Mouse (Mus musculus) heart, adult 8-10 months (tissue): ENCODE measurements around the gene Tns2. TPM values are rescaled to one million over a fixed set of nuclear protein-coding genes. Genes with fewer than 3 reads are reported as not detected.

Experiments
- DNase-seq: peaks from one replicate; pipeline ENCODE4 v3.0.0; 2022; ENCODE audit warnings: low spot score
- total RNA-seq, 4 experiments: library from RNA; stranded (reverse); gene quantifications; 2 replicates each; pipeline ENCODE4 v1.2.4; 2022

The Tns2 gene
- total RNA-seq, 4 experiments from 2014 or later: 123 to 146 (median 133) TPM

DNA sequence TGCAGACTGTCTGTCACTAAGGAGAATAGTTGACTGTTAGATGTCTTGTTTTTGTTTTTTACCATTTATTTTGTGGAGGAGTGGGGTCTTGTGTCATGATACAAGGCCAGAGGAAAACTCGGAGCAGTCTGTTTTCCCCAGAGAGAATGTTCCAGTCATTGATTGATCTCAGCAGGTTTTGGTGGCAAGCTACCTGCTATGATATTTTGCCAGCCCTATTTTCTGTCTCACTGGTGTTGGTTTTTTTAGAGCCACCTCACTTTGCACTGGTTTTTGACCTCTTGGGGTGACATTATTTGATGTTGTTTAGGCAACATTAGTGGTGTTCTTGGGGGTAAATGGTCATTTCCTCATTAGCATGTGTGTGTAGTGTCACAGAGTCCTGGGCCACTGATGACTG is 8.5 kb upstream of the Tns2 start:
- no peak for DNase-seq

DNA sequence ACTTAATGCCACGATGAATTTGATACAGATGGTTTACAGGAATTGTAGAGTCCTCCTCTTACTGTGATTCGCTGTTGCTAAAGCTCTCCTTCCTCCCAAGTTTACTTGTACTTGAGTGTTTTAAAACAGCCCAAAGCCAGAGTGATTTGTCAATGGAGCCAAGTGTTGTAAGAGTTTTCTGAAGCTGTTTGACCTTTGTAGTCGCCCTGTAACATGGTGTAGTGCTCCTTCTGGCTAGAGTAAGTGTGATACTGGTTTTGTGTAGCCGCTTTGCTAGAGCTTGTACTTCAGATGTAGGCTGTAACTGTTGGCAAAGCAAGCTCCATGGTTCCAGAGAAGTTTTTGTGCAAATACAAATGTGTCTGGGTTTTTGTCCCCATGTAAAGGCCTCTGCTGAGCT is 8.0 kb upstream of the Tns2 start:
- DNase-seq: no peak

DNA sequence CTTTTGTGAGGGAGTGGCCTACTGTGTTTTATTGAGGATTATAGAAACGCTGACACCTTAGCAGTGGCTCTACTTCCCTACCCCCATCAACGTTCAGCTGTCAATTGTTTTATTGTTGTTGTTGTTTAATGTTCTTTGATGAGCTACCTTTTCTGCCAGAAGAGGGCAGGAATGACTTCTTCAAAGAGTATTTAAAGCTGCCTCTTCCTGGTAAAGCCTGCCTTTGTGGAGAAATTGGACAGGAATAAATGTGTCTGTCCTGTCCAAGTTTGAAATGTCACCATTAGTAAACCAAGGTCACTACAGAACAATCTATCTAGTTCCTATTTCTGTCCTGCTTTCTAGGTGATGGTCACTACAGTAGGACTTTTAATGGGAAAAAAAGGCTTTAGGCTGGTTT is 6.1 kb upstream of the Tns2 start:
- no peak for DNase-seq

DNA sequence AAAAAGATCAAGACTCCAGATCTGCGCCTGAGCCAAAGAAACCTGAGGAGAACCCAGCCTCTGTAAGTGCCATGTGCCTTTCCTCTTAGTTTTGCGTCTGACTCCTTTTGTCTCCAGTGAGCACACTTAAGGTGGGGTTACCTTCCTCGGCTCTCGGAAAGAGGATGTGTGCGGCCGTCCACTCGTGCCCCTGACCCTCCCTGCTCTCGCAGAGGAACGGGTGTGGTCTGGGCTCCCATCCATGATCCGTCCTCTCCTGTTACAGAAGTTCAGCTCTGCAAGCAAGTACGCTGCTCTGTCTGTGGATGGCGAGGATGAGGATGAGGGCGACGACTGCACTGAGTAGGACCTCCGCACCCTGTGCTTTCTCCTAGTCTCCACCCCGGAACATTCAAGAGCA is 5.2 kb upstream of the Tns2 start:
- no peak for DNase-seq

DNA sequence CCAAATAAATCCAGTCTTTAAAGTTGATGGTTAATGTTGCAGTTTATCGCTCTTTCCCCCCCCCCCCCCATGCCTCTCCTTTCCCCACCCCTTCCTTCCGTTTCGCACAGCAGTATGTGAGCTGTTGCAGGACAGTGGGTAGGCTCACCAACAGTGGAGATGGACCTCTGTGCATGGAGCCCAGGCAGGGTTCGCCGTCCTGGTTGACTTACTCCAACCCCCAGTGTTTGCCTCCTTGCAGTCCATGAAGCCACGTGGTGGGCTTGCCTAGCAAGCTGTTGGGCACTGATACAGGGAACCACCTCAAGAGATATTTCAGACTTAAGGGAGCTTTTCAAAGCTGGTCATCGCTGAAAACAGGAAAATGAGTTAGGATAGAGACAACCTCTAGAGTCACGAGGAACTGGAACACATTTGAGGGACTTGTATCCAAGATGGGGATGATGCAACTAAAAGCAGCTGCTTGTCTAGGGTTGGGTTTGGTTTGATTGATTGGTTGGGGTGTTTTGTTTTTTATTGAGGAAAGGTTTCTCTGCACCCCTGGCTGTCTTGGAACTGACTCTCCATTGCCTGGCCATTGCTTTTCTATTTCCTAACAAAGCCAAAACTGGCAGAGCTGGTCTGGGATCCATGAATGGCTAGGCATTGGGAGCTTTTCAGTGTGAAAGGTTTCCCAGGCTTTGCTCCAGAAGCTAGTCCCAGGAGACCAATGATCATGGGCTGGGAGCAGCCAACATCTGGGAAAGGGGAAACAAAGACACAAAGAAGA is 2.9 kb upstream of the Tns2 start:
- DNase-seq: peak; percentile 68

DNA sequence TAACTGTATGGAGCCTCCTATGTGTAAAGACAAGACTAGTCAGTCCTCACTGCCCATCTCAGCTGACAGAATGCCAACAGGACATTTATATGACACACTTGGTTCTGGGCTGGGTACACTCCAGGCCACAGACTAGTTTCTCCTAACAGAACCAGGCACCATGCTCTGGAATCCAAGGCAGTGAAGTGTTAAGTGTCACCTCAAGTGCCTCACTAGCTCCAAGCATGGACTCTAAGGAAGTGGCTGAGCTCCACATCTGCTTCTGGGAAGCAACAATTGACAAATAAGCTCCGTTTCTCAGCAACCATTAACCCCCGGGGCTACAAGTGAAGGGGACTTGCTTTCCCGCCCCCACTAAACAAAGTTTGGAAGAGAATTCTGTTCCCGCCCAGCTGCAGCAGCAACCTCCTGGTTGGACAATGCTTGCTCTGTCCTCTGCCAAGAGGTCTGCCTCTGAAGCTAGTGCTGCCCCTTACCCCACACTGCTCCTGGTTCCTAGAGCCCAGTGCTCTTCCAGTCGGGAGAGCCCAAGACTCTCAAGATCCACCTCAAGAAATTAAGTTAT is 2.1 kb upstream of the Tns2 start:
- DNase-seq: no peak

DNA sequence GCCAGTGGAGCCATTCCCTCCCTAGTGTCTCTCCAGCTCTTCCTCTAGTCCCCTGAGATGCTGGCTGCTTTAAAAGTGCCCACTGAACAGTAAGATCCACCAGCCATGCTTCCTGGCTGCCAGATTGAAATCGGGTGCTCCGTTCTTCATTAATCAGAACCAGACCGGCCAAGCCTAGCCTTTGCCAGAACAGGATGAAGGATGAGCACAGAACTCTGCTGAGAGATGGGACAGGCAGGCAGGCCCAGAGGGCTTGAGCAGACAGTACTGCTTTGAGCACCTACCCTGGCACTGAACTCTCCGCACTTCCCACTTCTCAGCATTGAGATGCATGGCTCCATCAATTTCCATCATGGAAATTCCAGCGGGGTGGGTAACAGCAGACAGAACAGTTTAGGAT is 953 bp upstream of the Tns2 start:
- no peak for DNase-seq

DNA sequence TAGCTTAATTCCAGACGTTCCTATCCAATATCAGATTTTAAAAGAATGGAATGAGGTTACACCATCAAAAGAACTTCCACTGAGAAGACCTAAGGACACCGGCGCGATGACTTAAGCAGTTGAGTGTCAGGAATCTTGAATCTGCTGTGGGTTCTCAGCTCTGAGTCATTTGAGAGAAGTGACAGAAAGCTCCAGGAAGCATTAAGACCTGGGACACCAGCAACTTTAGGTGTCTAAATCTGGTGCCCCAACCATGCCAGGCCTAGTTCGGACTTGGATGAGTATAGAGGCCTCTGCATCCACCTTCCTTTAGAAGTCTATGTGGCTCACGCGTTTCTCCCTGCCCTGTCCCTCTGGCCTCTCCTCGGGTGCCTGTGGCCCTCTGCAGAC is 447 bp upstream of the Tns2 start:
- no peak for DNase-seq

DNA sequence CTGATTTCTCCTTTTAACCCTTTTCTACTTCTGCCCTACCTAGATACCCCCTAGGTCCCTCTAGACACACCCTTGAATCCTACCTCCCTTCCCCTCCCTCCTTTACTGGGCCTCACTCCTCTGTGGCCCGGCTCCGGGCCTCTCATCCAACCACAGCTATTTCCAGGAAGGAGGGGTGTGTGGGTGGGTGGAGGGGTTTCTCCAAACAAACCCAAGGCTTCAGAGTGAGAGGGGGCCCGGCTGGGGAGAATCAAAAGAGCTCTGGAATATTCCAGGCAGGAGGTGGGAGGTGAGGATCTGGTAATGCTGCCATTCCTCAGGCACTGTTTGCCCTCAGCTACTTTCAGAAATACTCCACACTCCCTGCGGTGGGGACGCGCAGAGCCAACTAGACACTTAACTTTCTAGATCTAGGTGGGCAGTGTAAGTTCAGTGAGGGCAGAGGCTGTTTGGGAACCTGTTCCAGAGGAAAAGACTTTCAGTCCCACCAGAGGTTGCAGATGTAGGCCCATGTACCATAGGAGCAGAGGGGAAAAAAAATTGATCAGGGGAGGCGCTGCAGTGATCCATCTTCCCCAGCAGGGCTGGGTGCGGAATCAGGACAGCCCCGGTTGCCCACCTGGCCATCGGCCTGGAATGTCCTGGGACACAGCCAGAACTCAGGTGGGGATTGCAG is 921 bp downstream of the Tns2 start:
- no peak for DNase-seq

DNA sequence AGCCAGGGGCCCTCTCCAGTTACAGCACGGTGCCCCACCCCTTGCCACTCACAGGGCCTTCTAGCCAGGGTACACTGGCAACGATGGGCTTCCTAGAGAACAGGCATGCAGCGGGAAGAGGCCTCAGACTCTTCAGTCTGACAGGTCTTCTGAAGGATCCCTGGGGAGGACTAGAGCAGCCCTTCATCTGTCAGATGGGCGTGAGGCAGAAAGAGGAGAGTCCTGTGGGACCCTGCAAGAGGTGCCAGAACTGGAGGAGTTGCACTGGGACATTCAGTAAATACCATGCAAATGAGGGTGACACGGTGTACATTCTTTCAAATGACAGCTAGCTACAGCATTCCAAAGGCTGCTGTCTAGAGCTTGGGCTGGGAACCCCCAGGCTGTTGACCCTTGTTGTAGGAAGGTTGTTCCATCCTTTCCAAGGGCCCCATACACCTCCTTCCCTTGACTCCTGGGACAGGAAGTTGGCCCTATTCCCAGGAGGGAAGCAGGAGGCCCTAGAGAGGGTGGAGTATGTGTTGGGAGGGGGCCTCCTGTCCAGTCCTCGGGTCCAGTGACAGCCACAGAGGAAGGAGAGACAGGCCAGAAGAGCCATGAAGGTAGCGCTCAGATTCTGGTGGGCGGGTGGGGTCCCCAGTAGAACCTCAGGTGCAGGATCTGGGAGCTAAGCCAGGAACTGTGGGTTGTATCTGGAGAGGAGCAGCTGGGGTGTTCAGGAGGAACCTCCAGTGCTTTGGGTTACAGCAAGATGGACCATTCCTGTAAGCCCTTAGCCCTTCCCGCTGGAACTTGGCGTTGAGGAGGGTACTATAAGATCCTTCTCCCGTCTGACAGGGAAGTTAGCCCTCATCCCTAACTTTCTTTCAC is 1.7 kb downstream of the Tns2 start:
- DNase-seq: peak; percentile 90

DNA sequence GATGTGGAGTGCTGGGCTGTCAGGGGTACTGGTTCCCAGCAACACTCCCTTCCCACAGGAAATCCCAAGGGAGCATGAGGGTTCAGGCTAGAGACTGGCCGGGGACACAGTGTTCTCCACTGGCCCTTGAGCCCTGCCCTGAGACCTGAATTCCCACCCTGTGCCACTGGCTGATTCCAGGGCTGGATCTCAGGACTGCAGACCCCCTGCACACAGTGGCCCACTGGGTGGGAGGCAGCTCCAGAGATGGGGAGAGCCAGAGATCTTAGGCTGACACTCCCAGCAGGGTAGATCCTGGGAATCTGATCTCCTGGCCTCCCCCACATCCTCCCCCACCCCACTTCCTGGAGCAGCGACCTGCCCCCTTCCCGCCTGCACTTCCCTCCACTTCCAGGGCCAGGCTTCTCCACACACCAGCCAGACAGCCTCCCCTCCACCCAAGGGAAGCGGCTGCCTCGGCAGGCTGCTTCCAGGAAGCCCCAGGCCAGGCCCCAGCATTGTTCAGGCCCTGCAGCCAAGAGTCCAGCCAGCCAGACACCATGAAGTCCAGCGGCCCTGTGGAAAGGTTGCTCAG is 2.4 kb downstream of the Tns2 start:
- peak; percentile 89 for DNase-seq

DNA sequence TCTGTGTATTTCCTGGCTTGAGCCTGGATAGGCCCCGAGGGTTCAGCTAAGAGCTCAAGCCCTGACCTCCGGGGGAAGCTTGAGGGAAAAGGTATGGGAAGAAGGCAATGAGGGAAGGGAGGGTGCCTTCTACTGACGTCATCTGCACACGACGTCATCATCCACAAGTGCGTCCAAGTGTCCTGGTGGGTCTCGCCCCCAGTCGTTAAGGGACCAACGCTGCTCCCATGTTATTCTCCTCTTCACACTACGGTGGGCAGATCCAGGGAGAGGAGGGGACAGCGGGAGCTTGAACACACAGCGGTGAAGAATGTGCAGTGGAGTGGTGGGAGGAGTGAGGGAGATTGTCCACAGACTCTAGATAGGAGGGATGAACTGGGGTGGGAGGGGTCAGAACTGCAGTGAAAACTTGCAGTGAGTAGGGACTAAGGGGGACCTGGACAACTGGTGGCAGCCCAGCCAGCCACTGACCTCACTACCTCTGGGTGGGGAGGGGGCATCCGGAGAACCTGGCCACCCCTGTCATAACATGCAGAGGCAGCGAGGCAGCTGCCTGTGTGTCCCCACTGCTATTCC is 3.2 kb downstream of the Tns2 start:
- DNase-seq: peak; percentile 78

DNA sequence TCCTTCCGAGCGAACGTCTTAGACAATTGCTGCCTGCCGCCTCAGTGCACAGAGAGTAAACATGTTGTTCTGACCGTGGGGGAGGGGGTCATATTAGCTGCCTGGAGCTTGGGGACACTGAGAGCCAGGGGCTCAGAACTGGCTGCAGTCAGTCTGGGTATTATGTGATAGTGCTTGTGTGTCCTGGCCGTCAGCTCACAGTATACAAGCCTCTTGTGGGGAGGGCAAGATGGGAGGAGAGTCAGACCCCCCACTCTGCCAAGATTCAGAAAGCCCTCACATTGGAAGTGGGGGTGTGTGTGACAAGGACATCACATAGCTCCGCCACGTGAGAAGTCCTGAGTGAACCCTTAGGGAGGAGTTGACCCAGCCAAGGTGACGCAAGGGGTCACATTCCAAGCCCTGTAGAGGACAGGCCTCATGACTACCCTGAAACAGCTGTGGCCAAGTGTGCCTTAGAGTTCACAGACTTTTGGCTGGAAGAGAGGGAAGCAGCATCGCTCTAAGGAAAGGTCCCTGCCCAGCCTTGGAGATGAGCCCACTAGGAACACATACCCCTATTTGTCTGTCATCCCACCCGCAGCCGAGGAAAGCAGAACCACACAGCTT is 3.8 kb downstream of the Tns2 start:
- DNase-seq: peak; percentile 93

DNA sequence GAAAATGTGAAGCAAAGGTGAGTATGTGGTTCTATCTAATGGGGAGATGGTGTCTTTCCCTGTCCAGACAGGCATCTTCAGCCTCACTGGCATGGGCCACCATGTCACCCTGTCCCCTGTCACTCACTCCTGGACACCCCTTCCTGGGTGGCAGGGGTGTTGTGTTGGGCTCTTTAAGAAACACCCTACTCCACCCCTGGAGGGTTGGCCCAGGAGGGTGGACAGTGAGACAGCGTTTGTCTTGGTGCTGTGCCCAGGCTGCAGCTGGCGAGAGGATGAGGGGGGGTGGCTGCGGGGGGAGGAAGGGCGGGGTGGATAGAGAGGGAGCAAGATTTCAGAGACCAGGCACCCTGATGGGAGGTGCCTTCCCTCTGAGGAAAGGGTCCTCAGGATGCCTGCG is 5.1 kb downstream of the Tns2 start:
- DNase-seq: peak; percentile 85

DNA sequence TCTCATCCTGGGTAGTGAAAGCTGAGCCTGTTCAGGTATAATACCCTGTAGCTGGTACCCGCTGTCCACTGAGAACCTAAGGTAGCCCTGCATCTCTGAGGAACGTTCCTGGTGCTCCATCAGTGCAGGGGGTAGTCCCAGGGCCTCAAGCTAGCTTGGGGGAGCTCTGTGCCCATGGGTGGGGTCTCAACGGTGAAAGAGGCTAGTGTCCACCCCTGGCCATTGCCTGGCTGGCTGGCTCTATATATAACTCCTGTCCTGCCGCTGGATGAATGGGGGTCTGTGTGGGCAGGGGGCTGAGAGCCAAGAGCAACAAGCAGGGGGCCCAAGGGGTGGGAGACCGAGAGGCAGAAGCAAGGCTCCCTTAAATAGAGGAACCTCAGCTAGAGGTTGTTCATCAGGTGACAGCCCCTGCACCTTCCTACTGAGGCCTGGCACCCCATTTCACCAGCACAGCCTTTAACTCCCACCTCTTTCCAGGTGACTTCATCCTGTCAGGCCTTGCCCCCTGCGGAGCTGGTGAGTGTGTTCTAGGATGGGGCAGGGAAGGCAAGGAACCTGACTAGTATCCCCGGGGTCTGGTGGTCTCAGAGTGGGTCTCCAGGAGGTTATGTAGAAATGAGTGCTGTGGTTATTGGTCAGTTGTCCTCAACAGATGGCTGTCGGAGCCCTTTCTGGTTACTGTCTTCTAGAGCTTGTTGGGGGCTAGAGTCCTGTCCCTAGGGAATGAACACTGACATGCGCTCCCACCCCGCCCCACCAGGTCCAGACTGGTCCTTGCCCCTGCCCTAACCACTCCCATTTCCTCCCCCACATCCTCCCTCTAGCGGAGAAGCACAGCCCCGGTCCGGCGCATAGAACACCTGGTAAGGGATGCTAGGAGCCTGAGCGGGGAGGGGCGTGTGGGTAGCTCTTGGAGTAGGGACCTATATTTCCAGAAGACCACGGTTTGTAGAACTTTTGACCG is 5.8 kb downstream of the Tns2 start:
- DNase-seq: no peak

DNA sequence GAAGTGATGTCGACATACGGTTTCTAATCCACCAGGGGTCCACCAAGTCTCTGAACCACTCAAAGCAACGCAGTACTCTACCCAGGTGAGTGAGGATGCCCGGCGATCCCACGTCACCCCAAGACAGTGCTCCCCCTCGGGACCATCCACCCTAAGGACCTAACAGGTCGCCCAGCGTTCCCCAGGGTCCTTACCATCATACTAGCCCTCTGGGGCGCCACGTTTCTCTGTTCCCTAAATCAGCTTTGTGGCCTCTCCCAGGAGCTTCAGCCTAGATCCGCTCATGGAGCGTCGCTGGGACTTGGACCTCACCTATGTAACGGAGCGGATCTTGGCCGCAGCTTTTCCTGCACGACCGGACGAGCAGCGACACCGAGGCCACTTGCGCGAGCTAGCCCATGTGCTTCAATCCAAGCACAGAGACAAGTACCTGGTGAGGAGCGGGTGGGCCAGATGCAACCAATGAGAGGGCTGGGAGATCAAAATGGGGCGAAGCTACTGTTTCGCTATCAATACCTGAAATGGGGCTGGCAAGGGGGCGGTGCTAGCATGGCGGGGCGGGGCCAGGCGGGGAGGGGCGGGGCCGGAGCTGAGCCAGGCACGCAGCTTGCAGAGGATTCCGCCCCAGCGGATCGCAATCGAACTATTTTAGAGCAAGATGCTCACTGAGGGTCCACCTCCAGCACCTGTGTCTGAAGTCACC is 6.7 kb downstream of the Tns2 start:
- no peak for DNase-seq

DNA sequence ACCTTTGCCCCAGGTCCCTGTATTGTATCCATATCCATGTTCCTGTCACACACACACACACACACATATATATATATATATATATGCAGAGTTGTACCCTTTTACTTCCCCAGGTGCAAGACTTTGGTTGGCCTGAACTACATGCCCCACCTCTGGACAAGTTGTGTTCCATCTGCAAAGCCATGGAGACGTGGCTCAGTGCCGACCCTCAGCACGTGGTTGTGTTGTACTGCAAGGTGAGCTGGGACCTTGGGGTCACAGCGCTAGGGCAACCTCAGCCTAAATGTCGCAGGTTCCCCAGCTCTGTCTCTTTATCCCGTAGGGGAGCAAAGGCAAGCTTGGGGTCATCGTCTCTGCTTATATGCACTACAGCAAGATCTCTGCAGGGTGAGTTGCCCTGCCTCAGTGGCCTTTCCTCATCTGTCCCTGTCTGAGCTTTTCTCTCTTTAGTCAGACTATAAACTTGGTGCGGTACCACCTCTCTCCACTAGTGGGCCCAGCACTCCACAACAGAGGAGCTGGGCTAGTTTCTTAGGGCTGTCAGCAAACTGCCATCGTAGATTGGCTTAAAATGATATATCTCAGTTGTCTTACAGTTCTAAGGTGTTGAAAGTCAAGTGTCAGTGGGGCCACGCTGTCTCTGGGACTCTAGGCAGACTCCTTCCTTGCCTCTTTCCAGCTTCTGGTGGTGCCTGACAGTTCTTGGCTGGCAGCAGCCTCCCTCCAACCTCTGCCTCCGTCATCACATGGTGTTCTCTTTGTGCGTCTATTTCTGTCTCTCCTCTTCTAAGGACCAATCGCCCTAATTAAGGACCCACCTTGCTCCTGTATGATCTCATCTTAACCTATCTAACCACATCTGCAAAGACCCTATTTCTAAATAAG is 7.7 kb downstream of the Tns2 start:
- DNase-seq: no peak
